Mouse (Mus musculus) inflammation-experienced regulatory T-cells, adult 6 months (primary cell): ENCODE results near the gene Evx1. TPM values are rescaled to one million over a fixed set of nuclear protein-coding genes. Genes with fewer than 3 reads are reported as not detected.

ENCODE experiments used
- ATAC-seq: one replicate; pipeline ENCODE4 v1.8.0; 2017
- polyA plus RNA-seq, 3 experiments: library from polyadenylated mRNA; unstranded; fragments of 100-300 nt; shearing (Covaris generic); gene quantifications; one replicate each; pipeline ENCODE4 v1.2.1; 2017

The Evx1 gene
- polyA plus RNA-seq, 3 experiments from 2014 or later: not detected

DNA sequence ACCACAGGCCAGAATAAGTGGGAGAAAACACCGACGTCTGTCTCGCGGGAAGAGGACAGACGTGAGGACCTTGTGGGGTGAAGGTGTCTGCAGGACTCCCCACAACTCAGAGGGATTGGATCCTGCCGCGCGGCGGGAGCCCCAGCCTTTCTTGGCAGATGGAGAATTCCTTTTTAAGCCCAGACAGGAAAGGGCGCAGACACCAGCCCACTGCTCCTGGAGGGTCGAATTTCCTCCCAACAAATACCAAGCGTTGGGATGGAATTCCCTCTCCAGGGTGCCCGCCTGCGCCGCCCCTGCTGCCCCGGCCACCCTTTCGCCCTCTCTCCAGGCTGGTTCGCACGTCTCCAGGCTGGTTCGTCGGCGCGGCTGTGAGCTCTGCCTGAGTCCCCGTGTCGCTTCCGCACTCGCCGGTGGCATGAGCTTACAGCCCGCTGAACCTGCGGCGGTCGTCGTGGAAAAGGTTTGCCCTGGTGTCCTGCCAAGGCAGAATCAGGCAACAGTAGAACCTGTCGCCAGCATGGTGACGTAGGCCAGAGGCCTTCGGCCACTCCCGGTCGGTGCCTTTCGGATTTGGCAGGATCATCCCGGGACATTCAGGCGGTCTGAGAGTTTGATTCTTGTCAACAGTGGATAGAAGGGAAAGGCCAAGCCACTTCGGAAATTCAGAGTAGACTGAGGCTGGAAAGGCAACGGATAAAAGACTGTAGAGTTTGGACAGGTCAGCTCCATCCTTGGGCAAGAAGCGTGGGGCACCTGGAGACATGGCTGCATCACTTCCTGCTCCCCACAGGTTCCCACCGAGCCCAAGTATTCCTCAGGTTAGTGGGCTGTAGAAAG is 22.1 kb upstream of the Evx1 start:
- ATAC-seq: no peak

DNA sequence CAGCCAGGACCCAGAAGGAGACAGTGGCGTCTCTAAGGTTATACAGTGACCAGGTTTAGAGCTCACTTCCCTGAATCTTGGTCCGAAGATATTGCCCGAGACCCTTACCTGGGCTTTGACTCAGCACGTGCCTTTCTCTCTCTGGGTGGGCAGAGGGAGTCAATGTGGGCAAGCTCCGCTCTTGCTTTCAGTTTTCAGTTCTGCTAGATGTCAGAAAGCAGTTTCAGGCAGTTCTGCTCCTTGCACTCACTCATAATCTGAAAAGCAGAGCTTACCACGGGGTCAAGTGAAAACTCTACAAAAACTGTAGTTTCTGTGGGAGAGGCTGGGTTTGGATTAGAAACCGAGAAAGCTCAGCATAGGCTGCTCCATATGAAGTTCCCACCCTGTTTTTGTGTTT is 21.0 kb upstream of the Evx1 start:
- ATAC-seq: no peak

DNA sequence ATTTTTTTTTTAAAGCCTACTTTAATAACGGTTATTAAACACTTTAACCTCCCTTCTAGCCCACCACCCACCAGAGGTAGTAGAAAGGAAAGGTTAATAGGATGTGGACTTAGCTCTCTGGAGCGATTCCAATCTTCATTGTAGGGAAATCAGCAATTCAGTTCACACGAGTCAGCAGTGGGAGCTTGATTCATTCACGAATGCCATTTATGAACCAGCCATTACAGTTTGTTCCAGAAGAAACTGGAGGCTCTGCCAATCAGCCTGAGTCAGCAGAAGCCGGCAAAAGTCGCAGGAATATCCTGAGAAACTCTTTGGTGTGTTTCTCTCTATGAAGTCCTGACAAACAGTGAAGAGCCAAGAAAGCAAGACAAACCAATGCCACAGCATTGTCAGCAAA is 18.7 kb upstream of the Evx1 start:
- ATAC-seq: no peak

DNA sequence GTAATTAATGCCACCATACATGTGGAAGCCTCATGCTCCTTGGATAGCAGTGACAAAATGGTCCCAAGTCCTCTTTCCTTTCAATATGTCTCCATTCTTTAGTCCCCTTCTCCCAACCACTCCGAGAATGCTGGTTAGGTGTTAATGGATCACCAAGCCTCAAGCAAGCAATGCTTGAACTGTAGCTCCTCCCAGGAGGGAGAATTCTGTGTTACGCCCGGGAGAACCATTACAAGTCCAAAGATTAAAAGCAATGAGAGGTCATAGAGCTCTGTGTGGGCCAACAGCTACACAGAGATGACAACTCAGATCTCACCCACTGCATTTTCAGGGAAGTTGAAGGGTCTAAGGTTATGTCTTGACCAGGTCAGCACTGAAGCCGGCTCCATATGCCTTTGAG is 14.8 kb upstream of the Evx1 start:
- no peak for ATAC-seq

DNA sequence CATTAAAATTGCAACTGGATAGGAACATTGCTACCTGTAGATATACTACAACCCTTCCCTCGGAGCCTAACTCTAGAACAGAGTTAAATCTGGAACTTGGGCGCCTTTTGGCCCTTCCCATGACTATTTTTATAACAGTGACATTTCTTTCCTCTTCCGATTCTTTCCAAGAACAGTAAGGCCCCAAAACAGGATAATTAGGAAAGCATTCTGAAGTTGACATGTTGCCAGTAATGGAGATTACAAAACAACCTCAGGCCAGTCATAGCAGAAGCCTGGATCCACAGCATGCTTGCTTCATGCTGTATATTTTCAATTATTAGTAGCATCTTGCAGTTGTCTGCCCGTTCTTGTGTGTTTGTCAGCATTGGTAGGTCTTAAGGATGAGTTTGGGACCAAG is 12.5 kb upstream of the Evx1 start:
- ATAC-seq: no peak

DNA sequence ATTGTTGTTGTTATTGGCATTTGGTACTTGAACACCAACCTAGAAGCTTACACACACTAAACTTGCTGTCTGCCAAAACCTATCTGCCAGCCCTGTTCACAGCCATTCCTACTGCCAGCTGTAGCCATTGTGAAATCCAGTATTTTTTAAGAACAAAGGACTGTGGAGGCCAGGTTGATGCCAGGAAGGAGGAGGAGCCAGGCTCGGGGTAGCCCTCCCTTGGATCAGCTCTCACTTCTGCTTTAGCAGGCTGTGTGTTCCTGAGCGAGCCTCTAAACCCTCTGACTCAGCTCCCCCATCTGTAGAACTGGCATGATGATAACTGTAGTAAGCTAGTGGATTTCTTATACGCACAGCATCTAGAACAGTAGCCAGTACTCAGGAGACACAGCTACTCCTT is 9.9 kb upstream of the Evx1 start:
- no peak for ATAC-seq

DNA sequence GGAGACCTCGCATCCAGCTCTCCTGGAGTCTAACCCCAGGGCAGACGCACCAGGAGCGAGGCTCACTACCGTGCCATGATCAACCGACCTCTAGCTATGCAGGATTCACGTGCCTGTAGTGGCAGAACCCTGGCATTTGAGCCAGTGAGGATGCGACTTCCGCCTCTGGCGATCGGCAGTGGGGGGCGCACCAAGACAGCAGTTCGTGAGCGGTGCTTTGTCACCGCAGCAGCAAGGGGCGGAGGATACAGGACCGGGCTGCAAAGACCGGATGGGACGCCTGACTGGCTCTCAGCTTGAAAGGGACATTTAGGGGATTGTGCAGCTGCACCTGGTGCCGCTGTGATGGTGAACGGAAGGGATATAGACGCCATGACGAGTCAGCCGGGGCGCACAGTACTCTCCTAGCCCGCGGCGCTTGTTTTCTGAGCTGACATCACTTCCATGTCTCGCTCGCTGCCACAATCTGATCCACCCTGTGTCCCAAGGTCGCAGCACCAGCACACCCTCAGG is 7.4 kb upstream of the Evx1 start:
- ATAC-seq: peak; percentile 38

DNA sequence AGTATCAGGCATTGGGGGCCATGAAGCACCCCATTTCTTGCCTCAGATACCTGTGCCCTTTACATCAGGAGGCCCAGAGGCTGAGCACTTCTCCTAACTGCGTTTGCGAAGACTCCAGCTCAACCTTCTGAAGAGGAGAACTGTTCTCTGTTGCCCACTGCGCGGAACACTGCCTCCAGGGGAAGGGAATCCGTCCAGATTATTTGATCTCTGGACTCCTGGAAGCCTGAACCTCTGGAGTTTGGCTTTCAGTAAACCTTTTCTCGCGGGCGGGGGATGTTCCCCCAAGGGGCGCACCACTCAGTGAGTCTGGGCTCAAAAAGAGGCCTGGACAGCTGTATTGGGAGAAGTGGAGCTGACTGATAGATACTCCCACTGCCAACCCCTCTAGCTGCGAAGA is 3.5 kb upstream of the Evx1 start:
- no peak for ATAC-seq

DNA sequence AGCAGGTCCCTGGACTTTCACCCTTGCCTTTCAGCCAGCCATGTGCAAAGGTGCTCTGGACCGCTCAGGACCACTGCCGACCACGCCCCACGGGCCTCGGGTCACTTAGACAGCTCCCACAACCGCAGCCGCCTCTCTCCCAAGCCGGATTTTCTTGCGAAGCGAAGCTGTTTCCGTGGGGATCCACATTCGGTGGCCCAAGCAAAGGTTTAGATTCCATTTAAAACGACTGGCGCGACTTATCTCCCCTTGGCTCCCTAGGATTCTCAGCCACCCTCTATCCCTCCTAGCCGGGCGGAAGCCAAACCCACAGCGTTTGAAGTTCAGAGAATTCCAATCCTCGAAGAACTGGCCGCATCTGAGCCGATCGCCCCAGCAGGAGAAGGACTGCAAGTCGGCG is 2.9 kb upstream of the Evx1 start:
- ATAC-seq: no peak

DNA sequence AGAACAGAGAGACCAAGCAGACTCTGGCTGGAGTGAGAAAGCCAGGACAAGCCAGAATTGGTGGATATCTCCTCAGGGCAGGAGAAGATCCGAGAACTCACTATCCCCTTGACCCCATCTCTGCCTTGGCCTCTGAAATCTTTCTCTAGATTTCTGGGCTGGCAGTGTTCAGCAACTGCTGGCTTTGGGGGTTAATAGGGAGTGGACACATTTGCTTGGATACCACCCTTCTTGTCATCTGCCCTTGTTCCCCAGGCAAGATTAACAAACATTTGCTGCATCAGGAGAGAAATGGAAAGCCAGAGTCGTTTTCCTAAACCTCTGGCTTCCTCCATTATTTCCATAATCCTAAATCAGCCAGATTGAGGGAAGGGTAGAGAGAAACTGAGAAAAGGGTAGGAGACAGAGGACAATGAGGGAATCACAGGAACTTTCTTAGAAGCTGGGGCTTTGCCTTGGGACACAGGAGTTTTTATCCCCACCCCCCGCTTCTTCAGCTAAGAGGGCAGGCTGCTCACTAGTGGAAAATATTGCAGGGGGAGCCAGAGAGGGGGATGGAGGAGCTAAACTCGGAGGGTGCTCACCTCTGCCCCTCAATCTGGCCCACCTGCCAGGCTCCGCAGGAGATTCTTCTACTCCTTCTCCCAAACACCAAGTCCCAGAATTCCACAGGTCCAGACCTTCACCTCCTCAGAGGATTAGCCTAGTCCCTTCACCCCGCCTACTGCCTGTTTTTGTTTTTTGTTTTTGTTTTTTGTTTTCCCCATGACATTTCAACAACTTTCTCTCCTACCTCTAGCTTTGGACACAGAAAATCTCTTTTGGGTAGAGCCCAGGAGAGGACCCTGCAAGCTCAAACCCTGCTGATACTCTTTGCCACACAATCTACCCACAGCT is 1.4 kb upstream of the Evx1 start:
- no peak for ATAC-seq

DNA sequence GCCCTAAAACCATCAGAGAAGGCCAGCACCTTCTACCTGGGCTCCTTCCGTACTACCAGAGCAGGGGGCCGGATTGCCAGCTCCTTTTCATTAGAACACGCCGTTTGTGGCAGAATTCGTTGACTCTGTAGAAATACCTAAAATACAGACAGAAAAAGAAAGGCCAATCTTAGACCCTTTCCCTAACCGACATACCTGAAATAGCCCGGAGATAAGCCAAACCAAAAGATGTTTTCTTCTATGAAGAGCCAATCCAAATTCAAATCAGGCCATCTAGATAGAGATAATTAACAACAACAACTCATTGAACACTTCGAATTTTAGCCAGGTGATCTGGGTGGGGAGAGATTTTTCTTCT is 761 bp upstream of the Evx1 start:
- ATAC-seq: no peak

DNA sequence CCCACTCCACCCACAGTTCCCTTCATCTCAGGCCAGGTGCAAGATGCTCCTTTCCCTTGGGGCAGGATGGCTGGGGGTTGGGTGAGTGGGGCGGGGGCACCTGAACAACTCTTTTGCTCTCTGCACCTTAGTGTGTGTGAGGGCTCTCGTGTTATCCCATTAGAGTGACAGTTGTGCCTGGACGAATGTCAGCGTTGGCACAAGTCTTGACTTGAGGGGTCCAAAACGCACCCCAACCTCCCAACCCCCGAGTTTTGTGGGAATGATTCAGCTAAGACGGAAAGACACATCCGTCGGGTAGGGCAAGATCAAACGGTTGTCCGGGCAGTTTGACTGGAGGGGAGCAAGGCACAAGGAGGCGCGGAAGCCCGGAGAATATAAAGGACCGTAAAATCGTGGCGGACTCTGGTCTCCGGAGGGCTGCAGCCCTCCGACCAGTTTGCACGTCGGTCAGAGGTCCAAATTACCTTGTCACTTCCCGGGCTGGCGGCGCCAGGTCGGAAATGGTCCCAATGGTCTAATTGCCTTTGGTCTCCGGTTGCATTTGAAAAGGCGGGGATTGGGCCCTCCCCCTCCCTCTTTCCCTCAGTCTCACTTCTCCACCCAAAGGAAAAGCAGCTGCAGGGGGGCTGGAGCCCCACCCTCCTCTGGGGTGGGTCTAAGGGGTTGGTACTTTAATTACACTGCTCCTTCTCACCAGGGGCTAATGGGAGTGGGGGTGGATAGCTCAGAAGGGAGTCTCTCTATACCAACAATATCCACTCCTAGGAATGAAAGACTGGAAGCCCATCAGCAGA is 1.2 kb downstream of the Evx1 start:
- no peak for ATAC-seq

DNA sequence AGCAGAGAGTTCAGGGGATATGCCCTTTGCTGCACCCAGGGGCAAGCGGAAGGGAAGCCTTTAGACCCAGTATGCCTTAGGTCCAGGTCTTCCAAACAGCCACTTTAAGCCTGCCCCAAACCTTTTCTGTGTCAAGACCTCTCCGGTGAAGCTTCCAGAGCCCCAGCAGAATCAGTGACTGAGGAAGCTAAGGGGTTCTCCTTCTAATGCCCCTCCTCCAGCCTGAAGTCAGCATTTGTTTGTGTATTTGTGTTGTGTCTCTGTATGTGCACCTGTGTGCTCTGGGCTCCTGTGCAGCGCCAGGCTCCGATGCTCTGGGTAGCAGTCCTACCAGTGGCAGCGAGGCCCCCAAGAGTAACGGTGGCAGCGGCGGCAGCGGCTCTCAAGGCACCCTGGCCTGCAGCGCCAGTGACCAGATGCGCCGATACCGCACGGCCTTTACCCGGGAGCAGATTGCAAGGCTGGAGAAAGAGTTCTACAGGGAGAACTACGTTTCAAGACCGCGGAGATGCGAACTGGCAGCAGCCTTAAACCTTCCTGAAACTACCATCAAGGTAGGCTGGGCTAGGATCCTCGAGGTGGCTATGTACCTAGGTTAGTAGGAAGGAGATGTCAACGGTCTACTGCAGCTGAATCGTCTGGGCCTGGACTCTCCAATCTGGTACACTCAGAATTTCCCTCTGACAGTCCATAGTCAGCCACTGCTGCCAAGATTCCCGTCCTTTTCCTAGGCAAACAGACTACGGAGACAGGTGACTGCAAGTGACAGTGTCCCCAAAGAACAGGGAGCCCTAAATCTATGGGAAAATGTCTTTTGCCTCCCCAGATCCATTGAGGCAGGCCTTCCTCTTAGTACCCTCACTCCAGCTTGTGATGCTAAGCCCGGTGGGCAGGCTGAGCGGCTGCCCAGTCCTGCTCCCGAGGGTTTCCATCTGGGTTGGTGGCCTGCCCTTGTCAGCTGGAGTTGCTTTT is 2.4 kb downstream of the Evx1 start:
- ATAC-seq: no peak

DNA sequence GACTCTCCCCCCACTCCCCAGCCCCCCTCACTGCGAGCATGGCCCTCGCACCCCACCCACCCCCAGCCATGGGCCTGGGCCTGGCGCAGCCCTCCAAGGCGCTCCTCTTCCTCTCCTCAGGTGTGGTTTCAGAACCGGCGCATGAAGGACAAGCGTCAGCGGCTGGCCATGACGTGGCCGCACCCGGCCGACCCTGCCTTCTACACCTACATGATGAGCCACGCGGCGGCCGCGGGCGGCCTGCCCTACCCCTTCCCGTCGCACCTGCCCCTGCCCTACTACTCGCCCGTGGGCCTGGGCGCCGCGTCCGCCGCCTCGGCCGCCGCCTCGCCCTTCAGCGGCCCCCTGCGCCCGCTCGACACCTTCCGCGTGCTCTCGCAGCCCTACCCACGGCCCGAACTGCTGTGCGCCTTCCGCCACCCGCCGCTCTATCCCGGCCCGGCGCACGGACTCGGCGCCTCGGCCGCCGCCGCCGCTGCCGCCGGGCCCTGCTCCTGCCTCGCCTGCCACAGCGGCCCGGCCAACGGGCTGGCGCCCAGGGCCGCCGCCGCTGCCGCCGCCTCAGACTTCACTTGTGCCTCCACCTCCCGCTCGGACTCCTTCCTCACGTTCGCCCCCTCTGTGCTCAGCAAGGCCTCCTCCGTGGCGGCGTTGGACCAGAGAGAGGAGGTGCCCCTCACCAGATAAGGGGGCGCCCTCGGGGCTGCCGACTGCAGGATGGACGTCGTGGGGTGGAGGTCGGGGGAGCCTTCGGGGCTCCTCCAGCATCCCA is 3.3 kb downstream of the Evx1 start:
- ATAC-seq: no peak

DNA sequence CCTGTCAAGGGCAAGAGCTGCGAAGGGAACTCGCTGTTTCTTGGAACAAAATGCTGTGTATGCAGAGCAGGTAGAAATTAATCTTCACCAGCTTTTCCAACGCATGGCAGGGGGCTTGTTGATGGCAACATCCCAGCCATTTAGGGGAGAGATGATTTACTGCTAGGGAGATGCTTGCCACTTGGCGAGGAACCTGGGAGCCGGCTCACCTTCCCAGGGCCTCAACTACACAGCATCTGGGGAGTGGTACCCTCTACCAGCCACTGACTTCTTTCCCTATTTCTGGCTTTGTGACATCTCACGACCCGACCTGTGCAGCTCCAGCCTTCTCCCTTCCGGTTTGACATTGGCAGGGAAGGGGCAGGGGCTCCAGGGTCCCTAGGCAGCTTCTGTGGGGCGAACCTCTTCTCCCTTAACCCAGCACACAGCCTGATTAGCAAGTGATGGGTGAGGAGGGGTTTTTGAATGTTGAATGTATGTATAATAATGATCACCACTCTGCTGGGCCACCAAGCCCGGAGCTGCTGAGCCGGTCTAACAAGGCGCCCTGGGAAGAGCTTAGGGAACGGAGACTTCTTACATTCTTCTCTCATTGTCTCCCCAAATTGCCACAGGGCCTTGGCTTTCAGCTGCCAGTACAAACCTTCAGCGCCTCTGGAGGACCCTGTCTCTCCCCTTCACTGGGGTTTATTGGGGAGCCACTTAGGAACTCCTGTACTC is 4.3 kb downstream of the Evx1 start:
- no peak for ATAC-seq

DNA sequence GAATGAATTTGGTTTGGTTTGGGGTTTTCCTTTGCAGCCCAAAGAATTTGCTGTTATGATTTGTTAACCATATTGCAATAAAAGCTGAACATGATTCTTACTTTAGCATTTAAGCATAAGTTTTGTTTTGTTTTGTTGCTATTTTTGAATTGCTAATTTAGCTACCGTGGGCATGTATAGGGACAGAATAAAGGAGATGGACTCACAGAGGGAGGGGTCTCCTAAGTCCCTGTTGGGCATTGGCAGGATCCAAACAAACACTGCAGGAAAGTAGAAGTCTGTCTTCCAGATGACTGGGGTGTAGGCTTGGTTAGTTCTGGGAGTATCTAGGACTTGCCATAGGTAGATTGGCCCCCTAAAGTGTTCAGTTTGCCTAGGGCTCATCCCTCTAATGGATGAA is 5.0 kb downstream of the Evx1 start:
- ATAC-seq: no peak

DNA sequence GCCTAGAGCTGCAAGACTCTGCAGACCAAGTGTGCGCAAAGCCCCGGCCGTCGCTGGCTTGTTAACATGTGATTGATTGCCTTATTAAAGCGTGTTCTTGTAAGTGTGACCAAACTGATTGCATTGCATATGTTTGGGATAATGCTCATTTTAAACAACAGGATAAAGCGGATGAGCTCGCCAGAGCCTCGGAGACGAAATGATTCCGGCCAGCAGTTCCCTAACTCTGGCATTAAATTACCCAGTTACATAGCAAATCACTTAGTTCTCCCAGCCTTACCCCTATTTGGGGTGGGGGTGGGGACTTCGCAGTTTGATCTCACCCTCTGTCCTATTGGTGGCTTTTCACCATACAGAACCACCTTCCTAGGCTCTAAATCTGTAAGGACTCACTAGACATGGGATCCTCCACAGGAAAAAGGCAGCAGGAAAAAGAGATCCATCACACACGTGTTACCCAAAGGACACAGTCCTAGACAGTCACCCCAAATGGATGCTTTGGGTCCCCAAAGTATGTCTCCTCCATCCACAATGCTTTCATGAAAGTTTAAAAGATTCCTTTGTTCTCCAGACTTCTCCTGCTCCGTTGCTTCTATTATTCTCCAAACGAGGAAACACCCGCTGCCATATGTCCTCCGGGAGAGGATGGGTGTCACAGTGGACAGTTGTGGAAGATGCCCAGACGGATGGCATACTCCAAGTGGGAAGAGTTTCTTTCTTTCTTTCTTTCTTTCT is 6.8 kb downstream of the Evx1 start:
- no peak for ATAC-seq

DNA sequence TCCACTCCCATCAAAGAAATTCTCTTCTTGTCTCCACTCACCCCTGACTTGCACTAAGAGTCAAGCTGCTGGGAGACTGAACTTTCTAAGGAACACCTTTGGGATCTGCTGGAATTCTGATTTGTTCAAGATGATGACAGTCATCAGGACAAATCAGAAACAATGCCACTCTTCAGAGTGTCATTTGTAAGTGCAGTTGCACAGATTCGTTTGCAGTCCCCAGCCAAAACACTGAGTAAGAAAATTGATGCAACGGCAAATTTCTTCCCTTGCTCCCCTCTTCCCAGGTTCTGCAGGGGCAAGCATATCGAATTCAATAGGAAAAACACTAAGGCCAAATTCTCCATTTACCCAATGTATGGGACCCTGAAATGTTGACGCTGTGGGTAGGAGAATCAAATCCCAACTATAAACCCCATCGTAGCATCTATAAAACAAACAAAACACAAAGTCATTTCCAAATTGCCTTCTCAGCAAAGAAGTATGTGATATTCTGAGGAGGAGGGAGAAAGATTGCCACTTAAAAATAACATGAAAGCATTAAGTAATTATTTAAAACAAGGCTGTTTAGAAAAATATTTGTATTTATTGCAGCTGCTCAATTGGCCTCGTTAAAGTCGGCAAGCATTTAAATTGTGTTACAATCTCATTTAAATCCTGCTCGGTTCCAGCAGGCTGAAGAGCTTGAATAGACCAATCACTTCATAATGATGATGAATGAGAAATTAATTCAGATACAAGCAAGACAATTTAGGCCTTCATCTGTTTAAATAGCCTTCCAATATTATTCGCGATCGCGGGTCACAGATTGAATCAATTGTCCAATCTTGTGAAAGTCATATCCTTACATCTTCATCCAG is 7.9 kb downstream of the Evx1 start:
- no peak for ATAC-seq
